Mouse (Mus musculus) embryo, embryonic 11 days (tissue): ENCODE measurements around the gene D17H6S53E.
"Not testable (repeated sequence)": the region's sequence is repeated elsewhere in the genome, so short reads cannot be mapped to it uniquely, and the experiment has no call there.

Experiments used
- DNase-seq: peaks from one replicate; pipeline ENCODE4 v3.0.0-alpha.2; 2015

The D17H6S53E gene

GRCm38 (mm10) chr17:35102299-35102698 is 23.9 kb upstream of the D17H6S53E start:
- DNase-seq: no peak

DNA sequence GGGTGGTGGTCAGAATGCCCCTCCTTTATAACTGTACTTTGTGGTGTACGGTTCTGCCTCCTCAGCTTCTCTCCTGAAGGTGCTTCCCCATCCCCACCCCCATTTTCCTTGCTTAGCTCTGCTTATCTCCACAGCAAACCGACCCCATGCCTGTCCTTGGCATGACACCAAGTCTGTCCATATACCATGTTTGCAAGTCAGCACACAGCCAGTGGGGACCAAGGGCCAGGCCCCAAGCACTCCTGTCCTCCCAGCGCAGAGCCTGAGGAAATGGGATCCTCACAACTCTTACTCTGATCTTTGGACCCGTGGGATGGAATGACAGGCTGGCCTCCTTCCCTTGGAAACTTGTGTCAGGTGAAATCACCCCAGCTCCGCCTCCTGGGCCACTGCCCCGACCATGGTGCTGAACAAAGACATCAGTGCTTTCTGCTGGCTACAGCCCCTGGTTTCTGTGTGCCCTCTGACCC is 22.9 kb upstream of the D17H6S53E start:
- no peak for DNase-seq

GRCm38 (mm10) chr17:35104079-35104478 is 22.1 kb upstream of the D17H6S53E start:
- DNase-seq: no peak

DNA sequence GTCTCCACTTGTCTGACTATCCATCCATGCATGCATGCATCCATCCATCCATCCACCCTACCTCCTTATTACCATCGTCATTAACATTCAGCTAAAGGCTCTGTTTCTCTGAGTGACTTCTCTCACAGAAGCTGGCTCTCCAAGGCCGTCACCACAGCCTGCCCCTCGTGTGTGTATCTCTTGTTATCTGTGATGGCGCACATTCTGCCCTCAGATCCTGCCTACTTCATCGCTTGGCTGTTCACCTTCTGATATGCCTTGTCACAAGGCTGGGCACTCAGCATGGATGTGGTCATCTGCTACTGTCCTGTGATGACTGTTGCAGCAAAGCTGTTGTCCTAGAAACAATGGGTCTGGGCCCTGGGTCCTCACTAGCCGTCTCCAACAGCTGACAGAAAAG is 21.4 kb upstream of the D17H6S53E start:
- DNase-seq: no peak

- DNase-seq: peak; percentile 73
Measured at GRCm38 (mm10) chr17:35105740-35106389, 20.3 kb upstream of the D17H6S53E start.

DNA sequence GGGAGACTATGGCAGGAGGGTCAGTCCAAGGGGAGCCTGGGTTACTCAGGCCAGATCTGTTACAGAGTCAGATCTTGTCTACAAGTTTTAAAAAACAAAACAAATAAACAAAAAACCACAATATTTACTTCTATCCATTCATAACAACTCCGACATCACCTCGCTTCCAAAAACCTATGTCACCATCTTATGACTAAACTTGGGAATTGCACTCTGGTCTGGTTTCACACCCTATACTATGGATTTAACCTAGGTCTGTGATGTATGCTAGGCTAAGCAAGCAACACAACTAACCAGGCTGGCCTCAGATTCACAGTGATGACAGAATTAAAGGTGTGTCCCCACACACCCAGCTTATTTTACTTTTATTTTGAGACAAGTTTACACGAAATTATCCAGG is 19.7 kb upstream of the D17H6S53E start:
- DNase-seq: no peak

DNA sequence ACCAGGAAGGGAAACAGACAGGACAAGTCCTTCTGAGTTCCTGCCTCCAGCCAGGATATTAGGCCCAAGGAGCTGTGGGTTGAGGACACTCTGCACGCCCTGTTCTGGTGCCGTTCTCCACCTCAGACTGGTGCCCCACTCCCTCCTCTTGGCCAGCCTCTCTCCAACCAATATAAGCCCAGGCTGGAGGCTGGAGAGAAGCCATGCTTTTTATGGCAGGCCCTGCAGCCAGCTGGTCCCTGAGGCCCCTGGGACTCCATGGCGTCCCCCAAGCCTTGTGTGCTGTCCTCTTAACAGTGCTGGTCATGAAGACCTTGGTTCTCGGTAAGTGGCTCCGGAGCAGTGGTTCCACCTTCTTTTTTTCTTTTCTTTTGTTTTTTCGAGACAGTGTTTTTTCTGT is 18.1 kb upstream of the D17H6S53E start, which contains the start of gene Ly6g5c:
TSS of gene Ly6g5c (plus strand) at position 183 of the 400 bp plus-strand sequence.
- DNase-seq: no peak

GRCm38 (mm10) chr17:35111774-35112173 is 14.4 kb upstream of the D17H6S53E start:
- no peak for DNase-seq

GRCm38 (mm10) chr17:35115046-35116019 is 10.8 kb upstream of the D17H6S53E start, which contains the start of gene Ly6g5b:
Ly6g5b (minus strand) TSS chr17:35115428.
- no peak for DNase-seq

DNA sequence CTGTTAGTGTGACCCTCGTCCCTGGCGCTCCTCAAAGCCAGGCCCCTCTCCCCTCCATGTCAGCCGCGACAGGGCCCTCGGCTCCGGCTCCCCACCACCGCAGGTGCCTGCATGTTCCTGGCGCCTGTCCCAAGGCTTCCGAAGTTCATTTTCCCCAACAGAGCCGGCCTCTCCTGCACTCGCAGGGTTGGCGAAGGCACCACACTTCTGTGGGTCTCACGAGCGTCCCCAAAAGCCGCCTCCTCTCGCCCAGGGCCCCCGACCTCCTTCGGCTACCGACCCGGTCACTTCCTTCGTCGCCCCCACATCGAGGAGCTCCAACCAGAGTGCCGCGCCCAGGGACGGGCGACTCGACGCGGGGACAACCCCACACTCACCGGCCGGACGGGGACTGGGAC is 5.4 kb upstream of the D17H6S53E start:
- DNase-seq: no peak

DNA sequence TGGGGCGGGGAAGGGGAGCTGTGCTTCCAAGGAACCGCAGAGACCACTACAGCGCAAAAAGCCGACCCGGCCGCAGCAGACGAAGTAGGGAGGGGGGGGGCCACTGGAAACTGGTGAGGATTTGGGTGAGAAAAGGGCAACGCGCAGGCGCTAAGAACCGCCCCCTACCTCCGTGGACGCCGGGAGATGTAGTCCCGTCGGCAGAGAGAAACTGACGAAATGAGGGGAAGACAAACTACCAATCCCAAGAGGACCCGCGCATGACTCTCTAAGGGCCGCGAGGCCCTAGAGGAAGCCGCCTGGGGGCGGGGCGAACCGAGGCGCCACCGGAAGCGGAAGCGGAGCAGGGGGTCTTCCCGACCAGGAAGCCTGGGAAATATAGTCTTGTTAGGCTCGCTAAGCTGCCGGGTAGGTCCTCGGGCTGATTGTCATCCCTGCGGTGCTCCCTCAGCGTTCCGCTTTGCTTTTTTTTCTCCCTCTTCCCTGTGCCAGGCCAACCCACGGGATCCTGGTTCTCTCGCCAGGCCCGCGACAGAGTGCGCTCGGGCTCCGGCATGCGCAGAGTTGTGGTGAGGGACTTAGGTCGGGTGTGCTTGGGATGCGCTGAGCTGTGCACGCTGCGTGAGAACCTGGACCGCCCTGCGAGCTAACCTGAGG is 4.9 kb upstream of the D17H6S53E start, which contains the start of gene Gpank1:
TSS of gene Gpank1 (plus strand) at position 313 of the 657 bp plus-strand sequence.
- DNase-seq: peak; percentile 100

DNA sequence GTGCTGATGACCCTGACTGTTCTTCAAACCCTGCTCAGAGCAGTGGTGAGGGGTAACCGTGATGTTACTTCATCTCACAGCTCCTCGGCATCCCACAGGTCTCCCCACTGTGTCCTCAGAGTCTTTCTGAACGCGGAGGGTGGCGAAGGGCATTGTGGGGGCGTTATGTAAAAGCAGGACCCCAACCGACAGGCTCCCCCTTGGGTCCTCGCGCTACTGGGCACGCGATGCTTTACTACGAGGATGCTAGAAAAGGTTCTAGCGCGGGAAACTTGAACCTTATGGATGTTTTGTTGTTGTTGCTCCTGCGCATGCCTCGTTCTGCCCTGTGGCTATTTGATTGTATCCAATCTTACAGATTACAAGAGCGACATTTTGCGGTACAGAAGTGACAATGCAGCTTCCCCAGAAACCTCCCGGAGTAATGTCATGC is 4.3 kb upstream of the D17H6S53E start, which contains the start of gene Csnk2b:
TSS of gene Csnk2b (minus strand) at position 183 of the 433 bp plus-strand sequence.
- peak; percentile 79 for DNase-seq

DNA sequence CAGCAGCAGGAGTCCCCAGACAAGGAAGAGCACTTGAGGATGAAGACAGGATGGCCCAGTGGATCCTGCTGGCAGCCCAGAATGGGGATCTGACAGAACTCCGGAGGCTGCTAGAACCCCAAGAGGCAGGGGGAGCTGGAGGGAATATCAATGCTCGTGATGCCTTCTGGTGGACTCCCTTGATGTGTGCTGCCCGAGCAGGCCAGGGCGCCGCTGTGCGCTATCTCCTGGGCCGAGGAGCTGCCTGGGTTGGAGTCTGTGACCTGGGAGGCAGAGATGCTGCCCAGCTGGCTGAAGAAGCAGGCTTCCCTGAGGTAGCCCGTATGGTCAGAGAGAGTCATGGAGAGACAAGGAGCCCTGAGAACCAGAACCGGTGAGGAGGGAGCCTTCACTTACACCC is 2.9 kb upstream of the D17H6S53E start:
- not testable (repeated sequence) for DNase-seq

DNA sequence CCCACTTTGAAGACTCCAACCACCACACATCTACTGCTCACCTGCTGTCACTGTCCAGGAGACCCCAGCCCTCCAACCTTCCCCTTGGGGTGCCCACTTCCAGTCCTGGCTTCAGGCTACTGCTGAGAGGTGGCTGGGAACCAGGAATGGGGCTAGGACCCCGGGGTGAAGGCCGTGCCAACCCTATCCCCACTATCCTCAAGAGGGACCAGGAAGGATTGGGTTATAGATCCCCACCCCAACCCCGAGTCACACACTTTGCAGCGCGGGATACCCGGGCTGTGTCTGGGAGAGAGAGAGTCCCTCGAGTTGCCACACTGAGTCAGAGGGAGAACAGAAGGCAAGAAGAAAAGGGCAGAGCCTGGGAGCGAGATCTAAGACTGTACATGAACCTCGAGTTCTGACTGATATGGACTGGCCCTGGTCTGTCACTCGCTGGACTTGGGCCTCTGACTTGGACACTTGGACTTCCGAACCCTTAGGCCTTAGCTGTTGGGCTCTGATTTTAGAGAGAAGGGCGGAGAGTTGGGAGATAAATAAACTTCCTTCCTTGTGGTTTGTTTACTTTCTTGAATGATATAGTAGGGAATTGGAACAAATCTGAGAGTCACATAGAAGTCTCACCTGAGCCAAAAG is 1.8 kb upstream of the D17H6S53E start:
- not testable (repeated sequence) for DNase-seq

- no peak for DNase-seq
Measured at GRCm38 (mm10) chr17:35125081-35125480, 1.1 kb upstream of the D17H6S53E start.

- DNase-seq: no peak
Measured at GRCm38 (mm10) chr17:35125578-35125977, 595 bp upstream of the D17H6S53E start.

DNA sequence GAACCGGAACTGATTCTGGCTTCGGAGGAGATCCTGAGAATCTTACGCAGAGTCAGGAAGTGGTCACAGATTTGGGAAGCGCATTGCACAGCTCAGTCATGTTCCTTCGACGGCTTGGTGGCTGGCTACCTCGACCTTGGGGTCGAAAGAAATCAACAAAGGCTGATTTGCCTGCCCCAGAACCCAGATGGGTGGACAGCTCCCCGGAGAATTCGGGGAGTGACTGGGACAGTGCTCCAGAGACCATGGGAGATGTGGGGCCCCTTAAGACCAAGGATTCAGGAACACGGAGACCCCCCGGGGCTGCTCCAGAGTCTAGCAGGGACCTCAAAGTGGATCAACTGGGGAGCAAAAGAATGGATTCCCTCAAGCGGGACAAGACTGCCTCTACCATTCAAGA is 844 bp downstream of the D17H6S53E start:
- no peak for DNase-seq

- no peak for DNase-seq
Measured at GRCm38 (mm10) chr17:35128996-35129395, 2.8 kb downstream of the D17H6S53E start.

DNA sequence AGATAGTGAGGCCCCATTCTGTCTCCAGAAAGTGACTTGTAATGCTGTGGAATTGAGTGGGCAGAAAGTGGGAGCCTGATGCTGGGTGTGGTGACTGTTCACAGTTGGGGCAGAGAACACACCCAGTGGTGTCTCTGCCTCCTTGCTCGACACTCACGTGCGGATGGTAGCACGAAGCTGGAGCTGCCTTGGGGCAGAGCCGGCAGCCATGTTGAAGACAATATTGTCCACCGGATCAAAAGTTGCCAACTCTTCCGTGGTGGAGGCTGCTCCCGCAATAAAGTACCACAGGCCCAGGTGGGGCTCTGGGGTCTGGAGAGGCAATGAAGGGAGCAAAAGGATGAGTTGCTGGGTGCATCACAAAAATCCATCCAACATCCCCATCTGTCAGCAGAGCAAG is 4.9 kb downstream of the D17H6S53E start:
- DNase-seq: no peak

- no peak for DNase-seq
Measured at GRCm38 (mm10) chr17:35131500-35132173, 5.5 kb downstream of the D17H6S53E start, which contains the start of gene Apom. Apom (minus strand) TSS chr17:35132050.

DNA sequence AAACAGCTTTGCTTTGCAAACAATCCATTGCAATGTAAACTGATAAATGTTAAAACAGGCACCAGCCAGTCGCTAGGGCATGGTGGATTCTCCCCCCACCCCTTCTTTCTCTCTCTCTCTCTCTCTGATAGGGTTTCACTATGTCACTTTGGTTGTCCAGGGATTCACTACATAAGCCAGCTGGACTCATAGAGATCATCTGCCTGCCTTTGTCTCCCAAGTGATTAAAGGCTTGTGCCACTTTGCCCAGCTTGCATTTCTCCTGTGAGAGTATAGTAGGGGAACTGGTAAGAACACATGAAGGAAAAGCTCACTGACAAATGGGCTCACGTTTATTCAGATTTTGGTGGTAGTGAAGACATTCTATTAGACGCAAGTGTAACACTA is 6.0 kb downstream of the D17H6S53E start:
- no peak for DNase-seq

DNA sequence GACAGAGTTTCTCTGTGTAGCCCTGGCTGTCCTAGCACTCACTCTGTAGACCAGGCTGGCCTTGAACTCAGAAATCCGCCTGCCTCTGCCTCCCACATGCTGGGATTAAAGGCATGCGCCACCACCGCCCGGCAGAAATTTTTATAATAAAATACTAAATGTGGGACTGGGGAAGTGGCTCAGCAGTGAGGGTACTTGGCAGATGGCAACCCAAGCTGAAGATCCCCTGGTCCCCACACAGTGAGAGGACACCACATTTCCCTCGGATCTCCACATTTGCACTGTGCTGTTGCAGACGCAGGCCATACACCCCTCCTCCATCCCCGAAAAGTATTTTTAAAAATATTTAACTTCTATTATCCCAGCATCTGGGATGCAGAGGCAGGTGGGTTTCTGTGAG is 7.3 kb downstream of the D17H6S53E start:
- DNase-seq: no peak
